Mouse (Mus musculus): ENCODE data around the gene Gtpbp8. TPM values are rescaled to one million over a fixed set of nuclear protein-coding genes. Genes with fewer than 3 reads are reported as not detected.

Gene Gtpbp8
- total RNA-seq (2015) (12.6 and 16.1 TPM in 2 replicates), total RNA-seq (2017) (14.5 and 15.2 TPM in 2 replicates)

- ATAC-seq (replicated peaks; ENCODE audit: poor library complexity) = peak; percentile 91
Measured at GRCm38 (mm10) chr16:44745866-44746562, at the start of gene Gtpbp8. TSS of gene Gtpbp8 (minus strand) at chr16:44746363.

GRCm38 (mm10) chr16:44794416-44794815, 48.3 kb upstream of the Gtpbp8 start:
- no peak for ATAC-seq (replicated peaks; ENCODE audit: poor library complexity)

GRCm38 (mm10) chr16:44786934-44787333, 40.8 kb upstream of the Gtpbp8 start:
- no peak for ATAC-seq (replicated peaks; ENCODE audit: poor library complexity)

DNA sequence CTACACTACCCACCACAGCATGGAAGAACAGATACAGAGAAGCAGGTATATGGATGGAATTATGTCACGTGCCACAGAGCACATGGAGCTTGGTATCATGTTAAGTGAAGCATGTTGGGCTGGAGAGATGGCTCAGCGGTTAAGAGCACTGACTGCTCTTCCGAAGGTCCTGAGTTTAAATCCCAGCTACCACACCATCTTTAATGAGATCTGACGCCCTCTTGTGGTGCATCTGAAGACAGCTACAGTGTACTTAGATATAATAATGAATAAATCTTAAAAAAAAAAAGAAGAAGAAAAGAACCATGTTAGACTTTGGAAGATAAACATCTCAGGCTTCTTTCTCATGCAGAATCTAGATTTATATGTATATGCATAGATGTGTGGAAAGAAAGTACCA, 34.6 kb upstream of the Gtpbp8 start:
- ATAC-seq (replicated peaks; ENCODE audit: poor library complexity) = no peak

DNA sequence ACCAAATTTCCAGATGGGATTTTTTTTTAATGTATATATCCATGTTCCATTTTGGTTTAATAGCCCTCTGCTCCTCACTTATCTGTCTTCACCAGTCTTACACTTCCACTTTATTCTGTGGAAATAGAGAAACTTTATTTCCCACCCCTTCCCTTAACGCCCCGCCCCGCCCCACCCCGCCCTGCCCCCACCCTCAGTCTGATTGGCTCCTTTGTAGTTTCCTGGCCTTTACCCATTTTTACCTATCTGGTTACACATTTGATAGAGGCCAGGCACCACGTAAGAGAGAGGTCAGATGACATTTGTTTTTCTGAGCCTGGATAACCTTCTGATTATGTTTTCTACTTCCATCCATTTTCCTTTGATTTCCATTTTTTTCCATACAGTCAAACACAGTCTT, 33.3 kb upstream of the Gtpbp8 start:
- ATAC-seq (replicated peaks; ENCODE audit: poor library complexity) = no peak

DNA sequence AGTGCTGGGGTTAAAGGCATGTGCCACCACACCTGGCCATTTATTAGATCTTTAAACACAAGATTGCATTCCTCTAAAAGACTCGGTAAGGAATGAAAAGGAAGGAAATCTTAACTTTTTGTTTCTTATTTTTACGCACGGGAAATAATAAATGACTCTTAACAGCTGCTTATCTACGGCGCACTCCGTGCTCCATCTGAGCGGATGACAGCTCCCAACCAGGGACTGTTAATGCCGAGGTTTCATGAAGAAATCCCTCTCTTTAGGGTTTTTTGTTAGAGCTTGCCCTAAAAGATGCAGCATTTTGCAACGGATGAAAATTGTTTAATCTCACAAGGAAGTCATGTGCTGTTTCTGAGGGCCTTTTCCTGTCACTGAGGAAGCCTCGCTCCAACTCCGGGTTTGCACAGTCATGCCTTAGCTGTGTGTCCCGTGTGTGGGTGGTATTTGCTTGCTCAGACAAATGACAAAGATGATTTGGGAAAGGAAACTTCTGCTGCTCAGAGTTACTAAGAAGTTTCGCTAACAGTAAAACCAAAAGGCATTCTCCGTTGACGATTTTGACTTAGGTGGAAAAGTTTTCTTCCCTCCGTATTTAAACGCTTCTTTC, 32.5 kb upstream of the Gtpbp8 start:
- peak; percentile 96 for ATAC-seq (replicated peaks; ENCODE audit: poor library complexity)

DNA sequence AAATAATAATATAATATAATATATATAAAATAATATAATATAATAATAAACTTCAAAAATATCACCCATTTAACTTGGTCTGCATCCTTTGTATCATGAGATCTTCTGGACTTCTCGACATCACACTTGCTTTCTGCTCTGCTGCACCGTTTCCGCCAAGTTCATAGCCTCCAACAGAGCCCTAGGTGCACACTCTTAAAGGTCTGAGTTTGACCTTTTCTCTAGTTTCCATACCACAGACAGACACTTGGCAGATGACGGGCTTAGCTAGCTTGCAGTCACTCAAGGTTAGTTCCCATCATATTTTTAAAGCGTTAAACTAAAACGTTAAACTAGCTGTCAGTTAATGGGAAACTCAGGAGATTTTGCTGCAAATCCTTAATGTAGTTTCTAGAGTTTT, 28.0 kb upstream of the Gtpbp8 start:
- ATAC-seq (replicated peaks; ENCODE audit: poor library complexity) = no peak

GRCm38 (mm10) chr16:44773673-44774072, 27.5 kb upstream of the Gtpbp8 start:
- ATAC-seq (replicated peaks; ENCODE audit: poor library complexity) = peak; percentile 59

GRCm38 (mm10) chr16:44772577-44772976, 26.4 kb upstream of the Gtpbp8 start:
- peak; percentile 36 for ATAC-seq (replicated peaks; ENCODE audit: poor library complexity)

GRCm38 (mm10) chr16:44767967-44768366, 21.8 kb upstream of the Gtpbp8 start:
- ATAC-seq (replicated peaks; ENCODE audit: poor library complexity) = peak; percentile 78

DNA sequence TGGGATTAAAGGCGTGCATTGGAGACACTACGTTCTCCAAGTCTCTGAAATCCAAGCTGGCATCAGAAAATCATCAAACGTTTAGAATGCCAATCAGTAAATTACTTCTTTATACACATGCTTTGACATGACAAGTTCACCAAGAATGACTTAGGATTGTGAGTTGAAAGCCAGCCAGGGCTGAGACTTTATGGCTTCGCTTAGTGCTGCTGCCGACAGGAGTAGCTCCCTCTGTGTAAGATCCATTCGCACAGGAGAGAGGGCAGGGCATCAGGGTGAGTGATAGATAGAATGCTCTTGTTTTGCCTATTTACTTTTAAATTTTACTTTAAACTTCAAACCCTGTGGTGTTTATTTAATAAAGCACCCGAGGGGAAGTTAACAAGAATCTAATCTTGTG, 21.3 kb upstream of the Gtpbp8 start:
- no peak for ATAC-seq (replicated peaks; ENCODE audit: poor library complexity)

GRCm38 (mm10) chr16:44766320-44766892, 20.2 kb upstream of the Gtpbp8 start:
- ATAC-seq (replicated peaks; ENCODE audit: poor library complexity) = no peak

DNA sequence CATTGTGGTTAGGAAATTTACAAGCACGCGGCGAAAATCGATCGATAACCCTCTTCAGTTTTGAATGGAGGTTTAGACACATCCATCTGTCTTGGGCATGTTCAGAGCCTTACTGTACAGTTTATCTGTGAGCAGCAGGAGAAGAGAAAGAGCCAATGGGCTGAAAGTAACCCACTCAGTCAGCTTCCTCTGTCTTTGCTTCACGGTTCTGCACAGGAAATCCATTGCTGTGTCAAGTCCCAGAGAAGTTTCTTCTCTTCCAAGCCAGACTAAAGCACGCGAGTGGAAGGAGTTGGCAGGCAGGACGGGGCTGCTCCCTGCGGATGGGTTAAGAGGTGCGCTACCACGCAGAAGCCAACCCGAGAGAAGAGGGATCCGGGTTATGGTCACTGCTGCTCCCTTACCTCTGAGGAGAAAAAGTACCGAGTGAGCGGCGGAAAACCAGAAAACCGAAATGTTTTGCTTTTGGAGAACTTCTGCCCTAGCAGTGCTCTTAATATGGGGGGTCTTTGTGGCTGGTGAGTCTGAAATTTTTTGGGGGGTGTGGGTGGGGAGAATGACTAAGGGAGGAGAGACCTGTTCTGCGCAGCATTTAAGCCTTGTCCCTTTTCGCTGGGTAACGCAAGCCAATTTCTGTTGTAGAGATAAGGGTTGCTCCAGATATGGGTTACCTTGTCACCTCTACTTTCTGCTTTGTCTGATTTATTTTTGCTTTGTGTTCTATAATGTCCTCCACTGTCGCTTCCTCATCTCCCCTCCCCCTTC, 19.6 kb upstream of the Gtpbp8 start, which contains the start of gene Cd200r1:
Gene Cd200r1, plus strand, starts transcription at position 182 of the 765 bp plus-strand sequence.
- peak; percentile 73 for ATAC-seq (replicated peaks; ENCODE audit: poor library complexity)

- ATAC-seq (replicated peaks; ENCODE audit: poor library complexity) = peak; percentile 39; the same call in 1 of the 2 replicates
Measured at GRCm38 (mm10) chr16:44761811-44762210, 15.6 kb upstream of the Gtpbp8 start.

- peak; percentile 64 for ATAC-seq (replicated peaks; ENCODE audit: poor library complexity)
Measured at GRCm38 (mm10) chr16:44757700-44758099, 11.5 kb upstream of the Gtpbp8 start.

DNA sequence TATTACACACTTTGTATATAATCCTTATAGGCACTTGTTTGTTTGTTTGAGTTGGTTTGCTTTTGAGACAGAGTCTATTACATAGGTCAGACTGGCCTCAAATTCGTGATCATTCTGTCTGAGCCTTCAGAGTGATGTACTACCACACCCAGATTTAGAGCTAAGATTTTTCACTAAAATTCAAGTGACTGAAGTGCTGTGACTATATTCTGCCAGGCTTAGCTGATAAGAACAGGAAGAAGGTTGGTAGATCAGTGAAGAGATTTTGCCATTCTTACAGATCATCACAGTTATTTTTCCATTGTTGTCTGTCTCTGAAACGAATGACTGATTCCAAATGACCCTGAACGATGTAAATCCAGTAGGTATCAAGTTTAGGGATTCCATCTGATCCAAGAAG, 1.8 kb upstream of the Gtpbp8 start:
- no peak for ATAC-seq (replicated peaks; ENCODE audit: poor library complexity)

- peak; percentile 14 for ATAC-seq (replicated peaks; ENCODE audit: poor library complexity)
Measured at GRCm38 (mm10) chr16:44745471-44745865, 695 bp downstream of the Gtpbp8 start.

DNA sequence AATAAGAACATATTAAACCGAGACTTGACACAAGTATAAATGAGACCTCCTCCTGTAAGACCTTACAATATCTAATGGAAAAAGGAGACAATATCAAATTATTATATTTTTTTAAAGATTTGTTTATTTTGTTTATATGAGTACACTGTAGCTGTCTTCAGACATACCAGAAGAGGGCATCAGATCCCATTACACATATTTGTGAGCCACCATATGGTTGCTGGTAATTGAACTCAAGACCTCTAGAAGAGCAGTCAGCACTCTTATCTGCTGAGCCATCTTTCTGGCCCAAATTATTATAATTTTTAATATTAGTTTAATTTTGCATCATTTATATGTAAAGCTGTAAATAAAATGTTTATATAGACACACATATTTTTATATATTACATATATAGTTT, 3.4 kb downstream of the Gtpbp8 start:
- no peak for ATAC-seq (replicated peaks; ENCODE audit: poor library complexity)

DNA sequence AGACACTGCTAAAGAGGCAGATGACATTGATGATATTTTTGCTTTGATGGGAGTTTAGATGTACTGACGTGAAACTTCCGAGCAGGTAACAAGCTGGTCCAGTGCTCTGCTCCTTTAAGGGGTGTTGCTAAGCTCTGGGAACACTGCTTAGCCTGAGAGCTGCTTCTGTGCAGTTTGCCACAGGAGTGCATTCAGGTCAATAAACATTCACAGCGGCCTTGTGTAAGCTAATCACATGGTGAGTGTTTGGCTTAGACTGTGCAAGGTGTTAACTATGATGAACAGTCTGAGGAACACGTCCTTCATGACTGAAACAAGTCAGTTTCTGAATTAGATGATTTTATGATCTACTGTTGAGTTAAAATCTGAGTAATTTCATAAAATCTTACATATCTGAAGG, 10.0 kb downstream of the Gtpbp8 start:
- no peak for ATAC-seq (replicated peaks; ENCODE audit: poor library complexity)

DNA sequence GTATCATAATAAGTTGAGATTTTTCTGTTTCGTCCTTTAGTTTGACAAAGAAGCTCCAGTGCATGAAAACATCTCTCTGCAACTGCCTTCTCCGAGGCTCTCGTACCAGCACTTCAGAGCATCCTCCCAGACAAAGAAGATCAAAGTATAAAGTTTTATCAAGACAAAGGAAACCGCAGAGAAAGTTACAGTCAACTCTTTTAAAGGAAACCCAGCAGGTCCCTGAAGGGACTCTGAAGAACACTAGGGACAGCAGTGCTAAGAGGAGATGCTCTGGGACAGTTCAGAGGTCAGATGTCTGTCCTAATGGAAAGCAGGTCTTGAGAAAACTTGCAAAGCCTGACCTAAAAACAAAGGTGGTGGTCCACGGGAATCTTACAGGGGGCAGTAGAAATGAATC, 10.5 kb downstream of the Gtpbp8 start:
- no peak for ATAC-seq (replicated peaks; ENCODE audit: poor library complexity)

GRCm38 (mm10) chr16:44734059-44734458, 12.1 kb downstream of the Gtpbp8 start:
- no peak for ATAC-seq (replicated peaks; ENCODE audit: poor library complexity)
